Mouse (Mus musculus): ENCODE measurements around the gene A4gnt. TPM values are rescaled to one million over a fixed set of nuclear protein-coding genes. Genes with fewer than 3 reads are reported as not detected.
A peak's percentile ranks its signal among the peaks of the same experiment; 100 is the strongest.

The A4gnt gene
- polyA plus RNA-seq, 1 experiment from 2014 or later: not detected

GRCm38 (mm10) chr9:99629281-99630011, 17.1 kb downstream of the A4gnt start, which contains the start of gene Dzip1l:
Dzip1l (plus strand) TSS chr9:99629496.
- Histone ChIP-seq H3K36me3 (ENCODE audit: control insufficient read depth, insufficient read depth, low read length) (no peaks in the 10 kb centered on the region), H3K4me1 (ENCODE audit: control insufficient read depth, insufficient read depth, low read length) (peaks cover 7% of the 10 kb centered on the region; the same call in 1 of the 2 replicates), H3K4me3 (ENCODE audit: low read depth, low read length) (peak within 1 kb of the TSS; percentile 44), H3K27me3 (ENCODE audit: control insufficient read depth, insufficient read depth, low read length) (no peaks in the 10 kb centered on the region), H3K9ac (replicated peaks; ENCODE audit: low read depth, low read length) (peak within 1 kb of the TSS; percentile 51), H3K9me3 (ENCODE audit: control insufficient read depth, low read length) (no peaks in the 10 kb centered on the region), H3K4me2 (ENCODE audit: low read depth, low read length) (peak within 1 kb of the TSS; percentile 79), H3K27ac (ENCODE audit: low read depth, low read length) (peak within 1 kb of the TSS; percentile 52)
- under 1% methylated on average over 44 of the region's 44 CpGs for WGBS
- ATAC-seq (ENCODE audit: low read depth): peak; percentile 91

- H3K36me3 ChIP-seq (ENCODE audit: control insufficient read depth, insufficient read depth, low read length): no peaks in the 10 kb centered on the region
- WGBS: 1% methylated on average over 11 of the region's 11 CpGs
- no peaks in the 10 kb centered on the region for H3K27me3 ChIP-seq (ENCODE audit: control insufficient read depth, insufficient read depth, low read length)
- peaks cover 7% of the 10 kb centered on the region; the same call in 1 of the 2 replicates for H3K4me1 ChIP-seq (ENCODE audit: control insufficient read depth, insufficient read depth, low read length)
- peak; percentile 33; the same call in 1 of the 2 replicates for ATAC-seq (ENCODE audit: low read depth)
- no peaks in the 10 kb centered on the region for H3K9me3 ChIP-seq (ENCODE audit: control insufficient read depth, low read length)
- peak overlapping the region; percentile 51 for H3K9ac ChIP-seq (replicated peaks; ENCODE audit: low read depth, low read length)
- H3K4me2 ChIP-seq (ENCODE audit: low read depth, low read length): peak overlapping the region; percentile 79
- H3K4me3 ChIP-seq (ENCODE audit: low read depth, low read length): peak overlapping the region; percentile 44
- H3K27ac ChIP-seq (ENCODE audit: low read depth, low read length): peak overlapping the region; percentile 52
Observed at GRCm38 (mm10) chr9:99630071-99630470, 17.8 kb downstream of the A4gnt start.

- peak overlapping the region; percentile 44 for H3K4me3 ChIP-seq (ENCODE audit: low read depth, low read length)
- H3K4me2 ChIP-seq (ENCODE audit: low read depth, low read length): peak overlapping the region; percentile 79
- H3K4me1 ChIP-seq (ENCODE audit: control insufficient read depth, insufficient read depth, low read length): peaks cover 7% of the 10 kb centered on the region; the same call in 1 of the 2 replicates
- H3K27me3 ChIP-seq (ENCODE audit: control insufficient read depth, insufficient read depth, low read length): no peaks in the 10 kb centered on the region
- no peaks in the 10 kb centered on the region for H3K36me3 ChIP-seq (ENCODE audit: control insufficient read depth, insufficient read depth, low read length)
- WGBS: 48% methylated on average over 9 of the region's 9 CpGs
- peak overlapping the region; percentile 51; the same call in 1 of the 2 replicates for H3K9ac ChIP-seq (replicated peaks; ENCODE audit: low read depth, low read length)
- no peaks in the 10 kb centered on the region for H3K9me3 ChIP-seq (ENCODE audit: control insufficient read depth, low read length)
- peak overlapping the region; percentile 52; the same call in 1 of the 2 replicates for H3K27ac ChIP-seq (ENCODE audit: low read depth, low read length)
- ATAC-seq (ENCODE audit: low read depth): no peak
Observed at GRCm38 (mm10) chr9:99630528-99631125, 18.3 kb downstream of the A4gnt start.

GRCm38 (mm10) chr9:99631781-99632180, 19.5 kb downstream of the A4gnt start:
- Histone ChIP-seq H3K27me3 (ENCODE audit: control insufficient read depth, insufficient read depth, low read length) (no peaks in the 10 kb centered on the region), H3K36me3 (ENCODE audit: control insufficient read depth, insufficient read depth, low read length) (no peaks in the 10 kb centered on the region), H3K27ac (ENCODE audit: low read depth, low read length) (peak overlapping the region; percentile 2; the same call in 1 of the 2 replicates), H3K4me1 (ENCODE audit: control insufficient read depth, insufficient read depth, low read length) (peaks cover 7% of the 10 kb centered on the region; the same call in 1 of the 2 replicates), H3K4me3 (ENCODE audit: low read depth, low read length) (no peak overlapping the region), H3K4me2 (ENCODE audit: low read depth, low read length) (peak overlapping the region; percentile 23; the same call in 1 of the 2 replicates), H3K9me3 (ENCODE audit: control insufficient read depth, low read length) (no peaks in the 10 kb centered on the region), H3K9ac (replicated peaks; ENCODE audit: low read depth, low read length) (no peak overlapping the region)
- WGBS: 15% methylated on average over 2 of the region's 2 CpGs
- no peak for ATAC-seq (ENCODE audit: low read depth)

- 42% methylated on average over 8 of the region's 8 CpGs for WGBS
- H3K4me1 ChIP-seq (ENCODE audit: control insufficient read depth, insufficient read depth, low read length): peaks cover 7% of the 10 kb centered on the region; the same call in 1 of the 2 replicates
- no peak overlapping the region for H3K27ac ChIP-seq (ENCODE audit: low read depth, low read length)
- no peaks in the 10 kb centered on the region for H3K27me3 ChIP-seq (ENCODE audit: control insufficient read depth, insufficient read depth, low read length)
- no peak overlapping the region for H3K9ac ChIP-seq (replicated peaks; ENCODE audit: low read depth, low read length)
- no peak for ATAC-seq (ENCODE audit: low read depth)
- H3K36me3 ChIP-seq (ENCODE audit: control insufficient read depth, insufficient read depth, low read length): no peaks in the 10 kb centered on the region
- peak overlapping the region; percentile 23; the same call in 1 of the 2 replicates for H3K4me2 ChIP-seq (ENCODE audit: low read depth, low read length)
- H3K9me3 ChIP-seq (ENCODE audit: control insufficient read depth, low read length): no peaks in the 10 kb centered on the region
- no peak overlapping the region for H3K4me3 ChIP-seq (ENCODE audit: low read depth, low read length)
Observed at GRCm38 (mm10) chr9:99632264-99632663, 20.0 kb downstream of the A4gnt start.

- H3K27me3 ChIP-seq (ENCODE audit: control insufficient read depth, insufficient read depth, low read length): no peaks in the 10 kb centered on the region
- no peak overlapping the region for H3K9ac ChIP-seq (replicated peaks; ENCODE audit: low read depth, low read length)
- no peaks in the 10 kb centered on the region for H3K9me3 ChIP-seq (ENCODE audit: control insufficient read depth, low read length)
- ATAC-seq (ENCODE audit: low read depth): peak; percentile 62; the same call in 1 of the 2 replicates
- no peak overlapping the region for H3K4me2 ChIP-seq (ENCODE audit: low read depth, low read length)
- H3K27ac ChIP-seq (ENCODE audit: low read depth, low read length): no peak overlapping the region
- H3K4me1 ChIP-seq (ENCODE audit: control insufficient read depth, insufficient read depth, low read length): 0 out of 2 replicates have a peak, but pooled peaks cover 3% of the 10 kb centered on the region
- peaks cover 2% of the 10 kb centered on the region; the same call in 1 of the 2 replicates for H3K36me3 ChIP-seq (ENCODE audit: control insufficient read depth, insufficient read depth, low read length)
- WGBS: 92% methylated on average over 1 of the region's 1 CpGs
- H3K4me3 ChIP-seq (ENCODE audit: low read depth, low read length): no peak overlapping the region
Observed at GRCm38 (mm10) chr9:99636776-99637175, 24.5 kb downstream of the A4gnt start.

- peaks cover 2% of the 10 kb centered on the region; the same call in 1 of the 2 replicates for H3K36me3 ChIP-seq (ENCODE audit: control insufficient read depth, insufficient read depth, low read length)
- 99% methylated on average over 17 of the region's 17 CpGs for WGBS
- H3K27ac ChIP-seq (ENCODE audit: low read depth, low read length): no peak overlapping the region
- 0 out of 2 replicates have a peak, but pooled peaks cover under 1% of the 10 kb centered on the region for H3K4me1 ChIP-seq (ENCODE audit: control insufficient read depth, insufficient read depth, low read length)
- H3K27me3 ChIP-seq (ENCODE audit: control insufficient read depth, insufficient read depth, low read length): no peaks in the 10 kb centered on the region
- H3K4me3 ChIP-seq (ENCODE audit: low read depth, low read length): no peak overlapping the region
- no peak overlapping the region for H3K4me2 ChIP-seq (ENCODE audit: low read depth, low read length)
- no peak overlapping the region for H3K9ac ChIP-seq (replicated peaks; ENCODE audit: low read depth, low read length)
- no peaks in the 10 kb centered on the region for H3K9me3 ChIP-seq (ENCODE audit: control insufficient read depth, low read length)
- ATAC-seq (ENCODE audit: low read depth): no peak
Observed at GRCm38 (mm10) chr9:99637227-99637626, 24.9 kb downstream of the A4gnt start.

- Histone ChIP-seq H3K4me1 (ENCODE audit: control insufficient read depth, insufficient read depth, low read length) (no peaks in the 10 kb centered on the region), H3K27me3 (ENCODE audit: control insufficient read depth, insufficient read depth, low read length) (no peaks in the 10 kb centered on the region), H3K9me3 (ENCODE audit: control insufficient read depth, low read length) (no peaks in the 10 kb centered on the region), H3K4me2 (ENCODE audit: low read depth, low read length) (no peak overlapping the region), H3K36me3 (ENCODE audit: control insufficient read depth, insufficient read depth, low read length) (peaks cover 2% of the 10 kb centered on the region; the same call in 1 of the 2 replicates), H3K27ac (ENCODE audit: low read depth, low read length) (no peak overlapping the region), H3K9ac (replicated peaks; ENCODE audit: low read depth, low read length) (no peak overlapping the region), H3K4me3 (ENCODE audit: low read depth, low read length) (no peak overlapping the region)
- WGBS: 97% methylated on average over 13 of the region's 13 CpGs
- ATAC-seq (ENCODE audit: low read depth): no peak
Observed at GRCm38 (mm10) chr9:99637736-99638135, 25.4 kb downstream of the A4gnt start.

- H3K4me2 ChIP-seq (ENCODE audit: low read depth, low read length): no peak overlapping the region
- ATAC-seq (ENCODE audit: low read depth): no peak
- no peak overlapping the region for H3K27ac ChIP-seq (ENCODE audit: low read depth, low read length)
- H3K4me1 ChIP-seq (ENCODE audit: control insufficient read depth, insufficient read depth, low read length): no peaks in the 10 kb centered on the region
- no peaks in the 10 kb centered on the region for H3K27me3 ChIP-seq (ENCODE audit: control insufficient read depth, insufficient read depth, low read length)
- 95% methylated on average over 5 of the region's 5 CpGs for WGBS
- H3K4me3 ChIP-seq (ENCODE audit: low read depth, low read length): no peak overlapping the region
- H3K36me3 ChIP-seq (ENCODE audit: control insufficient read depth, insufficient read depth, low read length): peaks cover 2% of the 10 kb centered on the region; the same call in 1 of the 2 replicates
- H3K9me3 ChIP-seq (ENCODE audit: control insufficient read depth, low read length): no peaks in the 10 kb centered on the region
- no peak overlapping the region for H3K9ac ChIP-seq (replicated peaks; ENCODE audit: low read depth, low read length)
Observed at GRCm38 (mm10) chr9:99639957-99640356, 27.7 kb downstream of the A4gnt start.

Measured in neural tube, embryonic 14.5 days (tissue).